Mouse (Mus musculus) ES-E14 (cell line): ENCODE measurements around the gene Car4. TPM values are rescaled to one million over a fixed set of nuclear protein-coding genes. Genes with fewer than 3 reads are reported as not detected.

Experiments used
- DNase-seq: peaks from one replicate; pipeline ENCODE4 v3.0.0-alpha.2; 2013; ENCODE audit warnings: low read depth, low spot score
- H3K27ac ChIP-seq: 2 replicates; pipeline ENCODE4 v1.5.1; 2012; ENCODE audit warnings: low read depth, mild to moderate bottlenecking, low read length, moderate library complexity, mixed read lengths; ENCODE audit not compliant: poor library complexity, insufficient read depth, severe bottlenecking
- H3K36me3 ChIP-seq: 2 replicates; pipeline ENCODE4 v1.6.1; 2012; ENCODE audit warnings: mild to moderate bottlenecking, low read length, moderate library complexity, mixed read lengths; ENCODE audit not compliant: control insufficient read depth, poor library complexity, insufficient read depth, severe bottlenecking
- H3K4me1 ChIP-seq, 2 experiments: fragments of 150-350 bp in 1 of 2; sonication (generic) in 1 of 2; 2 replicates each; pipeline ENCODE4 v1.6.1; 2012; ENCODE audit warnings: low read length in 2 of 2, mild to moderate bottlenecking in 1 of 2, mixed read lengths in 1 of 2; ENCODE audit not compliant: control insufficient read depth in 2 of 2, insufficient read depth in 2 of 2, poor library complexity in 1 of 2
- H3K4me3 ChIP-seq, 2 experiments: fragments of 150-350 bp in 1 of 2; sonication (generic) in 1 of 2; 2 replicates each; pipeline ENCODE4 v1.5.1; 2012; ENCODE audit warnings: low read length in 2 of 2, low read depth in 1 of 2, mild to moderate bottlenecking in 1 of 2, mixed read lengths in 1 of 2; ENCODE audit not compliant: insufficient read depth in 1 of 2, poor library complexity in 1 of 2, severe bottlenecking in 1 of 2
- H3K9ac ChIP-seq: 2 replicates; pipeline ENCODE4 v1.6.1; 2012; ENCODE audit warnings: low read depth, mild to moderate bottlenecking, low read length, mixed read lengths; ENCODE audit not compliant: poor library complexity, insufficient read depth, severe bottlenecking
- H3K9me3 ChIP-seq: fragments of 150-350 bp; sonication (generic); 2 replicates; pipeline ENCODE4 v1.6.1; 2012; ENCODE audit warnings: low read depth, mild to moderate bottlenecking, low read length; ENCODE audit not compliant: control insufficient read depth, insufficient read depth
- CHD2 ChIP-seq: IDR thresholded peaks from 2 replicates; pipeline ENCODE4 v1.6.1; 2014; ENCODE audit warnings: mild to moderate bottlenecking, low read depth, low read length, inconsistent platforms
- HCFC1 ChIP-seq: IDR thresholded peaks from 2 replicates; pipeline ENCODE4 v1.6.1; 2012; ENCODE audit warnings: low read length, inconsistent platforms, borderline replicate concordance; ENCODE audit not compliant: insufficient read depth
- MAFK ChIP-seq: IDR thresholded peaks from 2 replicates; pipeline ENCODE4 v1.6.1; 2014; ENCODE audit warnings: mild to moderate bottlenecking, low read depth, low read length, inconsistent platforms; ENCODE audit not compliant: insufficient read depth
- ZC3H11A ChIP-seq: IDR thresholded peaks from 2 replicates; pipeline ENCODE4 v1.6.1; 2012; ENCODE audit warnings: low read depth, mild to moderate bottlenecking, inconsistent platforms, low read length, borderline replicate concordance
- ZNF384 ChIP-seq: IDR thresholded peaks from 2 replicates; pipeline ENCODE4 v1.6.1; 2012; ENCODE audit warnings: low read depth, low read length, inconsistent platforms
- in situ Hi-C, 2 experiments: fragments of 600-800 bp; cut with MboI; formaldehyde crosslinking; loops; one replicate each; pipeline ENCODE4 v1.15.1; 2025; ENCODE audit warnings: low sequenced_read_pairs in 2 of 2, inconsistent platforms in 1 of 2; ENCODE audit not compliant: unreplicated experiment in 2 of 2
- total RNA-seq: library from RNA; depleted of rRNA; stranded (reverse); fragments of 300-350 nt; gene quantifications from 2 replicates; pipeline ENCODE4 v1.2.3, GENCODE M21; 2012

Car4 gene
- total RNA-seq, 1 experiment: 17.3 TPM

GRCm38 (mm10) chr11:84959181-84959580 is 1.6 kb downstream of the Car4 start:
- Histone ChIP-seq H3K27ac (no peak overlapping the region), H3K36me3 (peaks cover 5% of the 10 kb centered on the region; the same call in 1 of the 2 replicates), H3K9me3 (no peaks in the 10 kb centered on the region), H3K4me3 (no peak overlapping the region; a peak in 1 of 4 replicates), H3K4me1 (peaks cover 0 to 7% of the 10 kb centered on the region in 2 experiments; a peak in 1 of 4 replicates), H3K9ac (no peak overlapping the region)
- DNase-seq: no peak
- in situ Hi-C loops: no loop called here
- no peak for TF ChIP-seq ZC3H11A
- TF ChIP-seq CHD2: no peak
- TF ChIP-seq ZNF384: no peak
- TF ChIP-seq HCFC1: no peak
- TF ChIP-seq MAFK: no peak

- H3K4me1 ChIP-seq: peaks cover 0 to 7% of the 10 kb centered on the region in 2 experiments; a peak in 1 of 4 replicates
- H3K9me3 ChIP-seq: no peaks in the 10 kb centered on the region
- DNase-seq: no peak
- peaks cover 5% of the 10 kb centered on the region; the same call in 1 of the 2 replicates for H3K36me3 ChIP-seq
- H3K9ac ChIP-seq: no peak overlapping the region
- H3K4me3 ChIP-seq: no peak overlapping the region
- H3K27ac ChIP-seq: no peak overlapping the region
- TF ChIP-seq ZC3H11A (no peak), MAFK (no peak), CHD2 (no peak), HCFC1 (no peak), ZNF384 (no peak)
- in situ Hi-C loops: no loop called here
These were observed 2.2 kb downstream of the Car4 start for GRCm38 (mm10) chr11:84959701-84960181.

GRCm38 (mm10) chr11:84960291-84960690 is 2.7 kb downstream of the Car4 start:
- Histone ChIP-seq H3K4me3 (no peak overlapping the region), H3K9me3 (no peaks in the 10 kb centered on the region), H3K9ac (no peak overlapping the region), H3K27ac (no peak overlapping the region), H3K4me1 (peaks cover 0 to 7% of the 10 kb centered on the region in 2 experiments; a peak in 1 of 4 replicates), H3K36me3 (peaks cover 7% of the 10 kb centered on the region; the same call in 1 of the 2 replicates)
- in situ Hi-C loops: no loop called here
- TF ChIP-seq ZC3H11A: no peak
- no peak for TF ChIP-seq ZNF384
- no peak for TF ChIP-seq CHD2
- TF ChIP-seq MAFK: no peak
- no peak for TF ChIP-seq HCFC1
- no peak for DNase-seq

- in situ Hi-C loops: no loop called here
- TF ChIP-seq HCFC1 (no peak), ZNF384 (no peak), MAFK (no peak), CHD2 (no peak), ZC3H11A (no peak)
- no peaks in the 10 kb centered on the region for H3K9me3 ChIP-seq
- DNase-seq: no peak
- H3K4me3 ChIP-seq: no peak overlapping the region
- H3K9ac ChIP-seq: no peak overlapping the region
- H3K27ac ChIP-seq: no peak overlapping the region
- H3K4me1 ChIP-seq: peaks cover 0 to 7% of the 10 kb centered on the region in 2 experiments; a peak in 1 of 4 replicates
- peaks cover 7% of the 10 kb centered on the region; the same call in 1 of the 2 replicates for H3K36me3 ChIP-seq
These were observed 3.2 kb downstream of the Car4 start for GRCm38 (mm10) chr11:84960780-84961179.

GRCm38 (mm10) chr11:84961571-84961970 is 4.0 kb downstream of the Car4 start:
- Histone ChIP-seq H3K9me3 (no peaks in the 10 kb centered on the region), H3K9ac (no peak overlapping the region), H3K36me3 (peaks cover 7% of the 10 kb centered on the region; the same call in 1 of the 2 replicates), H3K4me1 (peaks cover 0 to 7% of the 10 kb centered on the region in 2 experiments; a peak in 1 of 4 replicates), H3K27ac (no peak overlapping the region), H3K4me3 (no peak overlapping the region)
- TF ChIP-seq HCFC1: no peak
- DNase-seq: no peak
- in situ Hi-C loops: no loop called here
